ENCODE assay signal across 29 mouse cellular contexts in the genomic region with DNA sequence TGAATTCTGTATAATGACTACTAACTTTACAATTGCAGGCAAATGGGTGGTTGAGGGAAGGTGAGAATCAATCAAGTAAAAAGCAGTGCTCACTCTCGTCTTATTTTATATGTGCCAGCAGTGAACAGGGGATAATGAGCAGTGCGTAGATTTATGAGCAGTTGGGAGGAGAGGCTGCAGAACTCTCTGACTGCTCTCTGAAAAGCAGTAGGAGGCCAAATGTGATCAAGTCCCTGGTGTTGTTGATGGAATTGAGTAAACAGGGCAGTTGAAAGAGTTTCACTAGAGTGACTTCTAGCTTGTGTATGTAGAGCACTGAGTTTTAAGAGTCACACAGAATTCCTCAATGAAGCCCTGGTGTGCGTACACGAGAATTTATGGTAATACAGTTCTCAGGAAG.
A peak's percentile ranks its signal among the peaks of the same experiment; 100 is the strongest.
DNase-seq lines count a peak whose midpoint lies in the region; ATAC-seq and TF ChIP-seq lines count a peak whose summit lies in the region.
"Had no signal": no experiment of that assay in that cellular context is flagged by ENCODE, and none has a peak within 500 bp of the region (broad histone marks: within the 10 kb centered on the region; RNA-seq: fewer than 3 reads in every experiment).

No protein-coding gene starts in this region.

- H3K4me3 ChIP-seq in lung, embryonic 14.5 days (ENCODE audit: low read depth, low read length) = no peak overlapping the region
- H3K4me3 ChIP-seq in lung, embryonic 16.5 days (ENCODE audit: low read length) = no peak overlapping the region
- no peak overlapping the region for H3K4me3 ChIP-seq in lung, adult 2 months (replicated peaks; ENCODE audit: extremely low read depth, low read depth, low read length)
- H3K4me3 ChIP-seq: embryonic facial prominence, embryonic 13.5 days; embryonic facial prominence, embryonic 15.5 days; erythroblast, embryonic 14.5 days; forebrain, embryonic 10.5 days; forebrain, embryonic 12.5 days had no signal

- WGBS in lung, embryonic 14.5 days = 36% methylated on average over 4 of the region's 4 CpGs
- 37% methylated on average over 4 of the region's 4 CpGs for WGBS in lung, embryonic 16.5 days
- 61% methylated on average over 4 of the region's 4 CpGs for WGBS in lung, adult 2 months

- TF ChIP-seq CTCF in lung, embryonic 14.5 days (IDR thresholded peaks at IDR 0.05; ENCODE audit: low read depth) = no peak
- TF ChIP-seq CTCF in lung, adult 2 months (IDR thresholded peaks at IDR 0.05; ENCODE audit: insufficient read depth, low read length) = no peak

- ATAC-seq in lung, embryonic 14.5 days (ENCODE audit: insufficient read depth) = peak; percentile 96
- ATAC-seq in lung, embryonic 16.5 days (ENCODE audit: low read depth) = peak; percentile 85
- ATAC-seq: activated CD4-positive, CD25-positive, alpha-beta regulatory T cell, adult 4 months; CD4-positive, CD25-positive, alpha-beta regulatory T cell, adult 4 months; forebrain, embryonic 14.5 days; Patski had no signal

- H3K36me3 ChIP-seq in lung, embryonic 14.5 days (ENCODE audit: insufficient read depth) = no peaks in the 10 kb centered on the region
- H3K36me3 ChIP-seq in lung, embryonic 16.5 days (ENCODE audit: control insufficient read depth, insufficient read depth, low read length) = no peaks in the 10 kb centered on the region
- H3K36me3 ChIP-seq: embryonic facial prominence, embryonic 13.5 days; embryonic facial prominence, embryonic 15.5 days; forebrain, embryonic 10.5 days; forebrain, embryonic 12.5 days; G1E had no signal

- no peaks in the 10 kb centered on the region for H3K9me3 ChIP-seq in lung, embryonic 14.5 days (ENCODE audit: low read depth, low read length)
- no peaks in the 10 kb centered on the region for H3K9me3 ChIP-seq in lung, embryonic 16.5 days (ENCODE audit: control insufficient read depth, low read length)
- H3K9me3 ChIP-seq: embryonic facial prominence, embryonic 13.5 days; embryonic facial prominence, embryonic 15.5 days; forebrain, embryonic 10.5 days; forebrain, embryonic 12.5 days; G1E had no signal

- TF ChIP-seq POLR2A in lung, adult 2 months (IDR thresholded peaks at IDR 0.05; ENCODE audit: borderline replicate concordance, extremely low read depth, low read depth, low read length) = no peak

- no peaks in the 10 kb centered on the region for H3K27me3 ChIP-seq in lung, embryonic 14.5 days (ENCODE audit: insufficient read depth, low read length)
- H3K27me3 ChIP-seq in lung, embryonic 16.5 days (ENCODE audit: control insufficient read depth, insufficient read depth, low read depth, low read length) = no peaks in the 10 kb centered on the region
- H3K27me3 ChIP-seq: CH12.LX; embryonic facial prominence, embryonic 13.5 days; embryonic facial prominence, embryonic 15.5 days; forebrain, embryonic 12.5 days; Patski had no signal

- no peaks in the 10 kb centered on the region for H3K4me1 ChIP-seq in lung, embryonic 14.5 days (ENCODE audit: insufficient read depth)
- H3K4me1 ChIP-seq in lung, embryonic 16.5 days (replicated peaks; ENCODE audit: control insufficient read depth, insufficient read depth, low read length) = peaks cover 6% of the 10 kb centered on the region; the same call in 1 of the 2 replicates
- no peaks in the 10 kb centered on the region for H3K4me1 ChIP-seq in lung, adult 2 months (ENCODE audit: control insufficient read depth, insufficient read depth, low read length)
- H3K4me1 ChIP-seq: embryonic facial prominence, embryonic 13.5 days; embryonic facial prominence, embryonic 15.5 days; forebrain, embryonic 10.5 days; forebrain, embryonic 12.5 days had no signal

- DNase-seq in lung, embryonic 14.5 days = peak; percentile 86
- DNase-seq in lung, adult 18-20 months = no peak
- no peak for DNase-seq in lung, adult 2 months
- DNase-seq in forelimb bud, embryonic 11.5 days (ENCODE audit: low read depth, low spot score) = peak; percentile 3
- peak; percentile 7 for DNase-seq in lung, postnatal 36 days
- DNase-seq in adrenal gland, postnatal 4 days (ENCODE audit: low spot score in 2 of 2) = no peak
- DNase-seq: adrenal gland, adult 8-10 months; adrenal gland, postnatal 14 days; adrenal gland, postnatal 36 days; B cell, adult 2 months; cerebellum, adult 11 months; cerebellum, adult 18-20 months; cerebellum, adult 8-10 months; cerebellum, adult 9-11 months; cerebellum, postnatal 14 days; cerebellum, postnatal 36 days; embryo, embryonic 11 days had no signal

- H3K4me2 ChIP-seq in lung, embryonic 14.5 days = no peak overlapping the region
- no peak overlapping the region for H3K4me2 ChIP-seq in lung, embryonic 16.5 days (ENCODE audit: low read depth, low read length)
- H3K4me2 ChIP-seq: embryonic facial prominence, embryonic 13.5 days; embryonic facial prominence, embryonic 15.5 days; forebrain, embryonic 12.5 days had no signal

- no peak overlapping the region for H3K27ac ChIP-seq in lung, embryonic 14.5 days (ENCODE audit: low read depth)
- no peak overlapping the region for H3K27ac ChIP-seq in lung, embryonic 16.5 days (ENCODE audit: low read length)
- H3K27ac ChIP-seq: embryonic facial prominence, embryonic 13.5 days; embryonic facial prominence, embryonic 15.5 days; forebrain, embryonic 10.5 days; forebrain, embryonic 12.5 days had no signal

- no peak overlapping the region for H3K9ac ChIP-seq in lung, embryonic 14.5 days
- H3K9ac ChIP-seq in lung, embryonic 16.5 days (ENCODE audit: low read length) = no peak overlapping the region
- H3K9ac ChIP-seq: embryonic facial prominence, embryonic 13.5 days; embryonic facial prominence, embryonic 15.5 days; forebrain, embryonic 12.5 days had no signal

Comparison
In these comparisons a context has a peak if more than half of its experiments do, and no peak if none do; other contexts are left out.
1. DNase-seq: peak in lung, embryonic 14.5 days (single experiment), forelimb bud, embryonic 11.5 days (single experiment) and lung, postnatal 36 days (single experiment); none in lung, adult 18-20 months (0 of 2), lung, adult 2 months (single experiment) and adrenal gland, postnatal 4 days (0 of 2).